Mouse (Mus musculus): ENCODE measurements around the gene Ephb2. TPM values are rescaled to one million over a fixed set of nuclear protein-coding genes. Genes with fewer than 3 reads are reported as not detected.

Ephb2 gene
- polyA plus RNA-seq, 2 experiments from 2014 or later: not detected

Other genes with a start within 250 kb of the Ephb2 start
- gene Kdm1a, start 233.3 kb downstream of the Ephb2 start, polyA plus RNA-seq (2017; shearing (Covaris generic)): 10 to 100 TPM; 17.1 to 19.4 TPM
- not detected for gene Tex46, start 225.6 kb downstream of the Ephb2 start, polyA plus RNA-seq (2017; shearing (Covaris generic))
- not detected for gene Lactbl1, start 213.4 kb downstream of the Ephb2 start, polyA plus RNA-seq (2017; shearing (Covaris generic))
- gene C1qb, start 50.2 kb upstream of the Ephb2 start, polyA plus RNA-seq (2017; shearing (Covaris generic)): 1 to 10 TPM; 1.2 to 6.1 TPM
- gene C1qc, start 57.1 kb upstream of the Ephb2 start, polyA plus RNA-seq (2017; shearing (Covaris generic)): under 1 TPM; 0.28 to 0.56 TPM
- gene C1qa, start 62.8 kb upstream of the Ephb2 start, polyA plus RNA-seq (2017; shearing (Covaris generic)): under 1 TPM; 0.83 to 0.97 TPM
- not detected for gene Epha8, start 120.8 kb upstream of the Ephb2 start, polyA plus RNA-seq (2017; shearing (Covaris generic))
- gene Zbtb40, start 212.8 kb upstream of the Ephb2 start, polyA plus RNA-seq (2017; shearing (Covaris generic)): 1 to 10 TPM; 3.9 to 6.0 TPM